ENCODE assay signal across 8 mouse cellular contexts in the genomic region with DNA sequence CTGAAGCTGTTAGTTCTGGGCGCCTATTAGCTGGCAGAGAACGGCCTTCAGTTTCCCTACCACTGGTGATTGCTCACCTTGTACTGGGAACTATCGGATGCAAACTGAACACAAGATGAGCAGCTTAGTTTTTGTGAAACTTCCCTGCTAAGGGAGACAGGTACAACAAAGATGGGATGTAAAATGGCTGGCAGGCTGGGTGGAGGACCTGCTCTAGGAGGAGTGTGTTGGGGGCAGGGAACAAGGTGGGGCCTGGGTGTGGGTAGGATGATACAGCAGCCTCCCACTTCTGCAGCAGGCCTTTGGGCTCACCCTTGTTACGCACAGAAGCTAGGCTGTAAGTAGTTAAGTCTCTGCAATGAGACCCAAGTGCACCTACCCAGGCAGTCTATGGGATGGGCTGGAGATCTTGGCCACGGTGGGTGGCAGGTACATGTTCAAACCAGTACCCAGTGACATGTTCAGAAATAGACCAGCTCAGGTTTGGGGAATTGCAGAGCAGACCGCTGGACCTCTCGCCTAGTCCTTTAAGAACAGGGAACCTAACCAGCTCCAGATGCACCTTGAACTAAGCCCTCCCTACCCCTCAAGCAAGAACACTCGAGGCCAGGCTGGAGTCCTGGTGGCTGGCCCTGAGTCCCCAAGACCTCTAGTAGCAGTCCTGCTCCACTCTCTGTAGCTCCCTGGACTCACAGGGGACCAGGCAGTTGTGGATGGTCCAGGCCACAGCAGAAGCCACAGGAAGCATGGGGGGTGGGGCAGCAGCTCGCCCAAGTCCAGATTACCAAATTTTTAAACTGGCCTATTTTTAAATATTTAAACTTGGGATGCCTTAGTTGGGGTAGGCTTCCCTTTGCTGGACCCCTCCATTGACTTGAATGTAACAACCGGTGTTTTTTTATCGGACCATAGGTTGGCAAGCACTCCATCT. TPM values are rescaled to one million over a fixed set of nuclear protein-coding genes. Genes with fewer than 3 reads are reported as not detected.
DNase-seq lines count a peak whose midpoint lies in the region; ATAC-seq and TF ChIP-seq lines count a peak whose summit lies in the region.

No protein-coding gene starts in this region.

- no peak for ATAC-seq in embryonic facial prominence, embryonic 13.5 days (ENCODE audit: insufficient number of reproducible peaks, insufficient read depth, low FRiP score, low TSS enrichment, low read depth)
- no peak for ATAC-seq in hindbrain, embryonic 16.5 days
- no peak for ATAC-seq in midbrain, embryonic 15.5 days (replicated peaks)

- TF ChIP-seq EP300 in CH12.LX (IDR thresholded peaks at IDR 0.05; ENCODE audit: low read length): no peak

- TF ChIP-seq CTCF in CH12.LX (conservative IDR thresholded peaks at IDR 0.05 in 1 of 2, IDR thresholded peaks at IDR 0.05 in 1 of 2; ENCODE audit: low read depth in 2 of 2, low read length in 2 of 2): no peak

- H3K4me2 ChIP-seq in CH12.LX (ENCODE audit: insufficient read depth, low read depth, poor library complexity, severe bottlenecking): no peak overlapping the region
- H3K4me2 ChIP-seq in embryonic facial prominence, embryonic 13.5 days: peak overlapping the region; percentile 95; the same call in 1 of the 2 replicates
- H3K4me2 ChIP-seq in hindbrain, embryonic 16.5 days (ENCODE audit: low read length): no peak overlapping the region
- H3K4me2 ChIP-seq in midbrain, embryonic 15.5 days: 0 out of 2 replicates have a peak overlapping the region, but pooled peaks have one; percentile 6

- peaks cover 30% of the 10 kb centered on the region for H3K79me2 ChIP-seq in CH12.LX (replicated peaks; ENCODE audit: control insufficient read depth, extremely low read depth, insufficient read depth, poor library complexity, severe bottlenecking)

- H3K27me3 ChIP-seq in CH12.LX (replicated peaks): no peaks in the 10 kb centered on the region
- no peaks in the 10 kb centered on the region for H3K27me3 ChIP-seq in embryonic facial prominence, embryonic 13.5 days
- no peaks in the 10 kb centered on the region for H3K27me3 ChIP-seq in hindbrain, embryonic 16.5 days (replicated peaks; ENCODE audit: control insufficient read depth, insufficient read depth, low read length)
- no peaks in the 10 kb centered on the region for H3K27me3 ChIP-seq in midbrain, embryonic 15.5 days (replicated peaks)

- no peak overlapping the region for H3K9ac ChIP-seq in CH12.LX (ENCODE audit: insufficient read depth, low read depth)
- peak overlapping the region; percentile 32; the same call in 1 of the 2 replicates for H3K9ac ChIP-seq in embryonic facial prominence, embryonic 13.5 days
- H3K9ac ChIP-seq in hindbrain, embryonic 16.5 days (ENCODE audit: low read depth, low read length): peak overlapping the region; percentile 20; the same call in 1 of the 2 replicates
- no peak overlapping the region for H3K9ac ChIP-seq in midbrain, embryonic 15.5 days

- no peak for TF ChIP-seq RAD21 in CH12.LX (IDR thresholded peaks at IDR 0.05; ENCODE audit: low read depth, low read length)

- peaks cover 17 to 43% of the 10 kb centered on the region in 2 experiments for H3K4me1 ChIP-seq in CH12.LX (ENCODE audit: control insufficient read depth in 1 of 2, insufficient read depth in 2 of 2)
- peaks cover 51% of the 10 kb centered on the region for H3K4me1 ChIP-seq in embryonic facial prominence, embryonic 13.5 days
- H3K4me1 ChIP-seq in hindbrain, embryonic 16.5 days (ENCODE audit: control insufficient read depth, insufficient read depth, low read depth, low read length): peaks cover 37% of the 10 kb centered on the region
- peaks cover 62% of the 10 kb centered on the region for H3K4me1 ChIP-seq in midbrain, embryonic 15.5 days

- peak overlapping the region; percentile 23 for H3K27ac ChIP-seq in CH12.LX (ENCODE audit: insufficient read depth, low read depth)
- peak overlapping the region; percentile 98 for H3K27ac ChIP-seq in embryonic facial prominence, embryonic 13.5 days
- peak overlapping the region; percentile 45; the same call in 1 of the 2 replicates for H3K27ac ChIP-seq in hindbrain, embryonic 16.5 days (ENCODE audit: low read depth, low read length)
- H3K27ac ChIP-seq in midbrain, embryonic 15.5 days: peak overlapping the region; percentile 100

- H3K4me3 ChIP-seq in CH12.LX (replicated peaks in 1 of 3; ENCODE audit: low read depth in 2 of 3, low read length in 2 of 3, poor library complexity in 1 of 3): no peak overlapping the region
- H3K4me3 ChIP-seq in embryonic facial prominence, embryonic 13.5 days: no peak overlapping the region
- no peak overlapping the region for H3K4me3 ChIP-seq in hindbrain, embryonic 16.5 days (ENCODE audit: low read length)
- no peak overlapping the region for H3K4me3 ChIP-seq in midbrain, embryonic 15.5 days

- peak; percentile 56 for TF ChIP-seq POLR2A in CH12.LX (IDR thresholded peaks at IDR 0.05; ENCODE audit: low read depth, low read length)

- in situ Hi-C loops in CH12.LX (cut with MboI; ENCODE audit: low pct_ligation_motif_present, low pct_unique_long_range_greater_than_20kb, low sequenced_read_pairs): loop anchor here (5.0 to 25.0 kb wide), 2 partner anchors 41 to 704 kb away; no protein-coding TSS in a partner anchor

- H3K9me3 ChIP-seq in CH12.LX (replicated peaks; ENCODE audit: low read length): no peaks in the 10 kb centered on the region
- no peaks in the 10 kb centered on the region for H3K9me3 ChIP-seq in embryonic facial prominence, embryonic 13.5 days
- no peaks in the 10 kb centered on the region for H3K9me3 ChIP-seq in hindbrain, embryonic 16.5 days (ENCODE audit: control insufficient read depth, low read length)
- no peaks in the 10 kb centered on the region for H3K9me3 ChIP-seq in midbrain, embryonic 15.5 days

- dilution Hi-C loops in CH12.LX (cut with MboI; ENCODE audit: extremely low pct_ligation_motif_present, extremely low pct_unique_long_range_greater_than_20kb, low sequenced_read_pairs): no loop called here

- peak; percentile 12 for DNase-seq in gastrocnemius, adult 18-20 months (ENCODE audit: low spot score)
- no peak for DNase-seq in gastrocnemius, postnatal 4 days (ENCODE audit: low spot score in 2 of 2)
- peak; percentile 68 for DNase-seq in CH12.LX (ENCODE audit: extremely low read depth)
- DNase-seq in thymus, postnatal 25 days: no peak
- no peak for DNase-seq in layer of hippocampus, postnatal 14 days (ENCODE audit: low spot score in 2 of 2)

- H3K36me3 ChIP-seq in CH12.LX (replicated peaks in 1 of 2; ENCODE audit: control insufficient read depth in 1 of 2, insufficient read depth in 1 of 2, low read length in 1 of 2): peaks cover 47 to 71% of the 10 kb centered on the region in 2 experiments
- peaks cover 47% of the 10 kb centered on the region for H3K36me3 ChIP-seq in embryonic facial prominence, embryonic 13.5 days
- peaks cover 23% of the 10 kb centered on the region for H3K36me3 ChIP-seq in hindbrain, embryonic 16.5 days (ENCODE audit: control insufficient read depth, insufficient read depth, low read length)
- H3K36me3 ChIP-seq in midbrain, embryonic 15.5 days (replicated peaks): peaks cover 27% of the 10 kb centered on the region

- 43% methylated on average over 11 of the region's 11 CpGs for WGBS in embryonic facial prominence, embryonic 13.5 days
- 61% methylated on average over 11 of the region's 11 CpGs for WGBS in hindbrain, embryonic 16.5 days
- WGBS in midbrain, embryonic 15.5 days: 67% methylated on average over 11 of the region's 11 CpGs

RNA-seq across cellular contexts. Expression of a gene that starts 3.5 kb away (rescaled TPM):
- 100 to 1,000 TPM; 141 to 165 TPM for total RNA-seq in gastrocnemius, adult 18-20 months (2021)
- total RNA-seq in gastrocnemius, postnatal 4 days (2021): 100 to 1,000 TPM; 118 to 130 TPM
- total RNA-seq in CH12.LX (2012; rRNA removed) (351 and 486 TPM in 2 replicates), CH12.LX (2014; rRNA removed) (721 and 819 TPM in 2 replicates)
- 324 and 357 TPM in 2 replicates for polyA plus RNA-seq in CH12.LX (2012; ENCODE audit: insufficient read length, low read depth)
- 115 and 123 TPM in 2 replicates for polyA plus RNA-seq in embryonic facial prominence, embryonic 13.5 days (2015; fragmentation: Nextera tagmentation; extraction: Ambion mirVana)
- polyA plus RNA-seq in hindbrain, embryonic 16.5 days (2015; fragmentation: Nextera tagmentation; extraction: Ambion mirVana): 116 and 117 TPM in 2 replicates
- polyA plus RNA-seq in midbrain, embryonic 15.5 days (2015; fragmentation: Nextera tagmentation; extraction: Ambion mirVana): 120 and 121 TPM in 2 replicates
- 10 to 100 TPM; 96.2 to 96.4 TPM for total RNA-seq in layer of hippocampus, postnatal 14 days (2021)

RNA-seq across cellular contexts. Expression of a gene that starts 5.6 kb away (rescaled TPM):
- 10 to 100 TPM; 10.8 to 15.3 TPM for total RNA-seq in gastrocnemius, adult 18-20 months (2021)
- total RNA-seq in gastrocnemius, postnatal 4 days (2021): 10 to 100 TPM; 23.8 to 26.4 TPM
- total RNA-seq in CH12.LX (2012; rRNA removed): 47.1 and 55.0 TPM in 2 replicates
- total RNA-seq in CH12.LX (2014; rRNA removed): 63.3 and 67.3 TPM in 2 replicates
- polyA plus RNA-seq in CH12.LX (2012; ENCODE audit: insufficient read length, low read depth): 91.2 and 99.6 TPM in 2 replicates
- polyA plus RNA-seq in embryonic facial prominence, embryonic 13.5 days (2015; fragmentation: Nextera tagmentation; extraction: Ambion mirVana): 67.0 and 67.3 TPM in 2 replicates
- 70.6 and 70.7 TPM in 2 replicates for polyA plus RNA-seq in hindbrain, embryonic 16.5 days (2015; fragmentation: Nextera tagmentation; extraction: Ambion mirVana)
- polyA plus RNA-seq in midbrain, embryonic 15.5 days (2015; fragmentation: Nextera tagmentation; extraction: Ambion mirVana): 69.2 and 75.5 TPM in 2 replicates
- 10 to 100 TPM; 32.0 to 33.0 TPM for total RNA-seq in layer of hippocampus, postnatal 14 days (2021)

RNA-seq across cellular contexts. Expression of a gene that starts 22.9 kb away (rescaled TPM):
- 1 to 10 TPM; 7.1 to 9.7 TPM for total RNA-seq in gastrocnemius, adult 18-20 months (2021)
- total RNA-seq in gastrocnemius, postnatal 4 days (2021): 10 to 100 TPM; 12.3 to 12.6 TPM
- total RNA-seq in CH12.LX (2012; rRNA removed) (not detected in 2 replicates), CH12.LX (2014; rRNA removed) (not detected in 2 replicates)
- 6.5 TPM in 1 of 2 replicates, not detected in the other for polyA plus RNA-seq in CH12.LX (2012; ENCODE audit: insufficient read length, low read depth)
- polyA plus RNA-seq in embryonic facial prominence, embryonic 13.5 days (2015; fragmentation: Nextera tagmentation; extraction: Ambion mirVana): not detected in 2 replicates
- polyA plus RNA-seq in hindbrain, embryonic 16.5 days (2015; fragmentation: Nextera tagmentation; extraction: Ambion mirVana): 4.9 TPM in 1 of 2 replicates, not detected in the other
- polyA plus RNA-seq in midbrain, embryonic 15.5 days (2015; fragmentation: Nextera tagmentation; extraction: Ambion mirVana): 2.3 TPM in 1 of 2 replicates, not detected in the other
- total RNA-seq in layer of hippocampus, postnatal 14 days (2021): 10 to 100 TPM; 11.0 to 22.8 TPM

RNA-seq across cellular contexts. Expression of a gene that starts 24.7 kb away (rescaled TPM):
- total RNA-seq in gastrocnemius, adult 18-20 months (2021): 10 to 100 TPM; 20.4 to 23.0 TPM
- total RNA-seq in gastrocnemius, postnatal 4 days (2021): 10 to 100 TPM; 28.7 to 33.5 TPM
- 34.4 and 35.4 TPM in 2 replicates for total RNA-seq in CH12.LX (2012; rRNA removed)
- 18.8 and 20.7 TPM in 2 replicates for total RNA-seq in CH12.LX (2014; rRNA removed)
- polyA plus RNA-seq in CH12.LX (2012; ENCODE audit: insufficient read length, low read depth): 19.2 and 23.3 TPM in 2 replicates
- 31.5 and 34.4 TPM in 2 replicates for polyA plus RNA-seq in embryonic facial prominence, embryonic 13.5 days (2015; fragmentation: Nextera tagmentation; extraction: Ambion mirVana)
- polyA plus RNA-seq in hindbrain, embryonic 16.5 days (2015; fragmentation: Nextera tagmentation; extraction: Ambion mirVana): 29.0 and 38.1 TPM in 2 replicates
- 35.8 and 39.3 TPM in 2 replicates for polyA plus RNA-seq in midbrain, embryonic 15.5 days (2015; fragmentation: Nextera tagmentation; extraction: Ambion mirVana)
- total RNA-seq in layer of hippocampus, postnatal 14 days (2021): 10 to 100 TPM; 35.4 to 36.2 TPM

RNA-seq across cellular contexts. Expression of a gene that starts 28.5 kb away (rescaled TPM):
- total RNA-seq in gastrocnemius, adult 18-20 months (2021): under 1 TPM; 0.21 TPM
- under 1 TPM in 1 of 2 experiments, not detected in 1; 0.05 TPM for total RNA-seq in gastrocnemius, postnatal 4 days (2021)
- total RNA-seq in CH12.LX (2012; rRNA removed) (under 0.01 TPM in 1 of 2 replicates, not detected in the other), CH12.LX (2014; rRNA removed) (0.03 TPM in 1 of 2 replicates, not detected in the other)
- not detected in 2 replicates for polyA plus RNA-seq in CH12.LX (2012; ENCODE audit: insufficient read length, low read depth)
- polyA plus RNA-seq in embryonic facial prominence, embryonic 13.5 days (2015; fragmentation: Nextera tagmentation; extraction: Ambion mirVana): not detected in 2 replicates
- 0.74 and 0.84 TPM in 2 replicates for polyA plus RNA-seq in hindbrain, embryonic 16.5 days (2015; fragmentation: Nextera tagmentation; extraction: Ambion mirVana)
- polyA plus RNA-seq in midbrain, embryonic 15.5 days (2015; fragmentation: Nextera tagmentation; extraction: Ambion mirVana): 1.1 and 1.8 TPM in 2 replicates
- total RNA-seq in layer of hippocampus, postnatal 14 days (2021): 10 to 100 TPM; 40.5 to 45.5 TPM

Comparison
In these comparisons a context has a peak if more than half of its experiments do, and no peak if none do; other contexts are left out.
1. DNase-seq: peak in gastrocnemius, adult 18-20 months (single experiment) and CH12.LX (single experiment); none in gastrocnemius, postnatal 4 days (0 of 2), thymus, postnatal 25 days (single experiment) and layer of hippocampus, postnatal 14 days (0 of 2).
2. H3K27ac ChIP-seq: peak in every context shown above with its lines; median percentile 100 in midbrain, embryonic 15.5 days; 98 in embryonic facial prominence, embryonic 13.5 days; 45 in hindbrain, embryonic 16.5 days; 23 in CH12.LX.
3. H3K4me2 ChIP-seq: peak in embryonic facial prominence, embryonic 13.5 days (single experiment) and midbrain, embryonic 15.5 days (single experiment); none in CH12.LX (single experiment) and hindbrain, embryonic 16.5 days (single experiment).
4. H3K9ac ChIP-seq: peak in embryonic facial prominence, embryonic 13.5 days (single experiment) and hindbrain, embryonic 16.5 days (single experiment); none in CH12.LX (single experiment) and midbrain, embryonic 15.5 days (single experiment).
5. RNA of a gene that starts 22.9 kb away (total RNA-seq): 11.0 to 22.8 TPM in layer of hippocampus, postnatal 14 days, 12.3 to 12.6 TPM in gastrocnemius, postnatal 4 days and 7.1 to 9.7 TPM in gastrocnemius, adult 18-20 months; not detected in CH12.LX; every median in the first group is over 4 times any median in the second.